Mouse (Mus musculus) kidney, embryonic 15.5 days (tissue): ENCODE measurements at regions not wholly inside any gene's neighbourhood (a gene's known extent, or its start where the extent isn't known, plus 50 kb on each side); places are given as distances from the start of the nearest gene placed in this dataset.

Experiments used
- ATAC-seq: fragments of 200-750 bp; cut with Nextera tagmentation; replicated peaks from 2 replicates; pipeline ENCODE4 v1.8.0; 2017; ENCODE audit warnings: moderate TSS enrichment; ENCODE audit not compliant: low FRiP score
- H3K27ac ChIP-seq: fragments of 300-500 bp; sonication (generic); 2 replicates; pipeline ENCODE4 v1.5.1; 2015; ENCODE audit warnings: mild to moderate bottlenecking, inconsistent platforms
- H3K27me3 ChIP-seq: fragments of 300-500 bp; sonication (generic); 2 replicates; pipeline ENCODE4 v1.6.1; 2015; ENCODE audit warnings: inconsistent platforms
- H3K36me3 ChIP-seq: fragments of 300-500 bp; sonication (generic); 2 replicates; pipeline ENCODE4 v1.6.1; 2015; ENCODE audit warnings: inconsistent platforms
- H3K4me1 ChIP-seq: fragments of 300-500 bp; sonication (generic); 2 replicates; pipeline ENCODE4 v1.6.1; 2015; ENCODE audit warnings: inconsistent platforms
- H3K4me2 ChIP-seq: fragments of 300-500 bp; sonication (generic); 2 replicates; pipeline ENCODE4 v1.6.1; 2015; ENCODE audit warnings: moderate library complexity, mild to moderate bottlenecking, inconsistent platforms
- H3K4me3 ChIP-seq: fragments of 300-500 bp; sonication (generic); replicated peaks from 2 replicates; pipeline ENCODE4 v1.5.1; 2015; ENCODE audit warnings: mild to moderate bottlenecking, inconsistent platforms
- H3K9ac ChIP-seq: fragments of 300-500 bp; sonication (generic); 2 replicates; pipeline ENCODE4 v1.6.1; 2015; ENCODE audit warnings: mild to moderate bottlenecking, inconsistent platforms
- H3K9me3 ChIP-seq: fragments of 300-500 bp; sonication (generic); replicated peaks from 2 replicates; pipeline ENCODE4 v1.6.1; 2016; ENCODE audit warnings: inconsistent platforms
- WGBS: fragments of 180-500 bp; shearing (Covaris S2); methylation state at CpG from one replicate; pipeline ENCODE4 v1.1.7; 2015; ENCODE audit warnings: mixed read lengths; 5-methylcytosine and 5-hydroxymethylcytosine counted together

- H3K9me3 ChIP-seq, result no peaks in the 10 kb centered on the region
- H3K27ac ChIP-seq, result peak overlapping the region; percentile 66
- H3K4me3 ChIP-seq, result no peak overlapping the region
- H3K36me3 ChIP-seq, result no peaks in the 10 kb centered on the region
- ATAC-seq, result no peak
- H3K4me1 ChIP-seq, result peaks cover 20% of the 10 kb centered on the region
- WGBS, result 41% methylated on average over 12 of the region's 12 CpGs
- H3K4me2 ChIP-seq, result no peak overlapping the region
- no peak overlapping the region for H3K9ac ChIP-seq
- H3K27me3 ChIP-seq, result peaks cover 61% of the 10 kb centered on the region
Observed at GRCm38 (mm10) chrX:11437151-11437944, 109.7 kb downstream of the H2al1j start.

- Histone ChIP-seq H3K9me3 (no peaks in the 10 kb centered on the region), H3K4me3 (no peak overlapping the region), H3K4me1 (peaks cover 7% of the 10 kb centered on the region; the same call in 1 of the 2 replicates), H3K27me3 (peaks cover 53% of the 10 kb centered on the region; the same call in 1 of the 2 replicates), H3K27ac (no peak overlapping the region), H3K4me2 (no peak overlapping the region), H3K9ac (no peak overlapping the region), H3K36me3 (no peaks in the 10 kb centered on the region)
- WGBS, result 58% methylated on average over 7 of the region's 7 CpGs
- no peak for ATAC-seq
Observed at GRCm38 (mm10) chrX:11443543-11443942, 115.9 kb downstream of the H2al1j start.

GRCm38 (mm10) chrX:11444261-11444725 lies 116.7 kb downstream of the H2al1j start:
- Histone ChIP-seq H3K4me3 (no peak overlapping the region), H3K9me3 (no peaks in the 10 kb centered on the region), H3K36me3 (no peaks in the 10 kb centered on the region), H3K4me1 (peaks cover 7% of the 10 kb centered on the region; the same call in 1 of the 2 replicates), H3K9ac (no peak overlapping the region), H3K27ac (no peak overlapping the region), H3K4me2 (no peak overlapping the region), H3K27me3 (peaks cover 58% of the 10 kb centered on the region; the same call in 1 of the 2 replicates)
- 50% methylated on average over 10 of the region's 10 CpGs for WGBS
- peak; percentile 69 for ATAC-seq

DNA sequence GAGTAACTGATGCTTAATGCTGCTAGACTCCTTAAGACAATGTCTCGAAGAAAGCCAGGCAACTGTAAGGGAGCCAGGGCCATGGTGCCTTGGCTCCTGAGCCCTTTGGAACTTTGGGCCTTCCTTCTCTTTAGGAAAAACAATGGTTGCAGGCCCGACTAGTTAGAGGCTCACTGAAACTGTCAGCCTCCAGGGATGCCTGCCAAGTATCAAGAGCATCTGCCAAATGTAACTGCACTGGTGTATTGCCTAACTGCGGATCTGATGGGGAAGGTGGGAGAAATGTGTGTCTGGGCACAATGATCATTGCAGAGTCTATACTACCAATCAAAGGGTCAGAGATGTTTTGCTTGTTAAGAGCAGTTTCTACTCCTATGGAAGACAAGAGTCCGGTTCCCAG lies 121.1 kb downstream of the H2al1j start:
- Histone ChIP-seq H3K9ac (no peak overlapping the region), H3K4me1 (peaks cover 6% of the 10 kb centered on the region; the same call in 1 of the 2 replicates), H3K4me2 (no peak overlapping the region), H3K27ac (no peak overlapping the region), H3K9me3 (no peaks in the 10 kb centered on the region), H3K4me3 (no peak overlapping the region), H3K36me3 (no peaks in the 10 kb centered on the region), H3K27me3 (peaks cover 52% of the 10 kb centered on the region)
- WGBS, result 80% methylated on average over 4 of the region's 4 CpGs
- ATAC-seq, result no peak

DNA sequence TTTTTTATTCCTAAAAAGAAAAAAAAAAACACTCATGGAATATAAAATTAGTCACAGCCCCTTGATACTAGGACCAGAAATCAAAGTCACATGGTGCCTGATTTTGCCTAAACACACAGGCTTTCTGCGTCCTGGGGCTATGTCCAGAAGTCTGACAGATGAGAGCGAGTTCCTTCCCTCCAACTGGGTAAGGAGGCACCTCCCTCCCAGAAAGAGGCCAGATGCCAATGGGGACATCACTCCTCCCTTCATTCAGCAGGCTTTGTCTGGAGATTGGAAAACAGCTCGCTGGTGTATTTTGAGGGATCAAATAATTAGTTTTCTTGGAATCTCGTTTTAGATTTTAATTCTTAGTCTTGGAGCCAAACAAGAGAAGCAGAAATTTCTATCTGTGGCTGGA lies 130.9 kb downstream of the H2al1j start:
- Histone ChIP-seq H3K4me3 (no peak overlapping the region), H3K9me3 (no peaks in the 10 kb centered on the region), H3K27ac (no peak overlapping the region), H3K4me2 (no peak overlapping the region), H3K4me1 (no peaks in the 10 kb centered on the region), H3K27me3 (peaks cover 29% of the 10 kb centered on the region), H3K36me3 (no peaks in the 10 kb centered on the region), H3K9ac (no peak overlapping the region)
- no peak for ATAC-seq
- WGBS, result 67% methylated on average over 4 of the region's 4 CpGs

- no peaks in the 10 kb centered on the region for H3K4me1 ChIP-seq
- H3K27ac ChIP-seq, result no peak overlapping the region
- no peaks in the 10 kb centered on the region for H3K36me3 ChIP-seq
- no peak overlapping the region for H3K9ac ChIP-seq
- peaks cover 27% of the 10 kb centered on the region for H3K27me3 ChIP-seq
- no peak for ATAC-seq
- H3K9me3 ChIP-seq, result no peaks in the 10 kb centered on the region
- no peak overlapping the region for H3K4me3 ChIP-seq
- WGBS, result 44% methylated on average over 3 of the region's 3 CpGs
- H3K4me2 ChIP-seq, result no peak overlapping the region
Observed at GRCm38 (mm10) chrX:11463955-11464511, 136.4 kb downstream of the H2al1j start.

GRCm38 (mm10) chrX:11466191-11466590 lies 138.6 kb downstream of the H2al1j start:
- Histone ChIP-seq H3K4me1 (no peaks in the 10 kb centered on the region), H3K9me3 (no peaks in the 10 kb centered on the region), H3K27me3 (peaks cover 30% of the 10 kb centered on the region), H3K4me2 (no peak overlapping the region), H3K36me3 (no peaks in the 10 kb centered on the region), H3K9ac (no peak overlapping the region), H3K4me3 (no peak overlapping the region), H3K27ac (no peak overlapping the region)
- no peak for ATAC-seq
- WGBS, result 71% methylated on average over 4 of the region's 4 CpGs

DNA sequence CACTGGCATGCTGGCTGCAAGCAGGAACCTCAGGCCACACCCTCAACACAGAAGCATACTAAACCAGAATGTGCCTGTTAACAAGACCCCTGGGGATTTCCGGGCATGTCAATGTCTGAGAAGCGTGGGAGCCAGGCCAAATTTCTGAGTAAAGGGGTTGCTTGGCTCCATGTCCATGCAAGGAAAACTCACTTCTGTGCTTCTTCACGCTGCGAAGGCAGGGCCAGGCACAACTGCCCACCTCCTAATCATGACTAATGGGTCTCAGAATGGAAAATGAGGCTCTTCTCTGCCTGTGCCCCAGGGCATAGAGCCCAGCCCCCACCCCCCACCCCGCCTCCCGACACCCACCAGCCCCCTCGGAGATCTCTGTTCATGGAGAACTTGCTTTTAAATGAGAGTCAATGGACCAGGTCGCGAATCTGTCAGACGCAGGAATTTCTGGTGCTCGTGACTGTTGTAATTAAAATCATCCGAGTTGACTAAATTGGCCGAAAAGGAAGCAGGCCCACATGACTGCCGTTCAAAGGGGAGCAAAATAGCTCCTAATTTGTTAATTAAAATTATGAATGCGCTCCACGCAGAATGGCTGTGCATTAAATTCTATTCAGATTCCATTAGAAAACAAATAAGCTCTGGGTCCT lies 152.2 kb downstream of the H2al1j start:
- H3K4me3 ChIP-seq, result no peak overlapping the region
- H3K4me1 ChIP-seq, result 0 out of 2 replicates have a peak, but pooled peaks cover 5% of the 10 kb centered on the region
- peaks cover 26% of the 10 kb centered on the region for H3K27me3 ChIP-seq
- ATAC-seq, result no peak
- 40% methylated on average over 16 of the region's 16 CpGs for WGBS
- H3K36me3 ChIP-seq, result no peaks in the 10 kb centered on the region
- H3K9ac ChIP-seq, result no peak overlapping the region
- H3K9me3 ChIP-seq, result no peaks in the 10 kb centered on the region
- H3K4me2 ChIP-seq, result no peak overlapping the region
- H3K27ac ChIP-seq, result no peak overlapping the region

- Histone ChIP-seq H3K27ac (no peak overlapping the region), H3K36me3 (no peaks in the 10 kb centered on the region), H3K4me2 (no peak overlapping the region), H3K4me3 (no peak overlapping the region), H3K4me1 (0 out of 2 replicates have a peak, but pooled peaks cover 5% of the 10 kb centered on the region), H3K9me3 (no peaks in the 10 kb centered on the region), H3K9ac (no peak overlapping the region), H3K27me3 (peaks cover 32% of the 10 kb centered on the region)
- ATAC-seq, result no peak
- 76% methylated on average over 7 of the region's 7 CpGs for WGBS
Observed at GRCm38 (mm10) chrX:11482141-11482540, 154.5 kb downstream of the H2al1j start.

- Histone ChIP-seq H3K27me3 (peaks cover 49% of the 10 kb centered on the region), H3K4me3 (no peak overlapping the region), H3K27ac (no peak overlapping the region), H3K9ac (no peak overlapping the region), H3K36me3 (no peaks in the 10 kb centered on the region), H3K9me3 (no peaks in the 10 kb centered on the region), H3K4me1 (peaks cover 5% of the 10 kb centered on the region; the same call in 1 of the 2 replicates), H3K4me2 (no peak overlapping the region)
- ATAC-seq, result no peak
- 57% methylated on average over 2 of the region's 2 CpGs for WGBS
Observed at GRCm38 (mm10) chrX:11486588-11486987, 159.0 kb downstream of the H2al1j start.

DNA sequence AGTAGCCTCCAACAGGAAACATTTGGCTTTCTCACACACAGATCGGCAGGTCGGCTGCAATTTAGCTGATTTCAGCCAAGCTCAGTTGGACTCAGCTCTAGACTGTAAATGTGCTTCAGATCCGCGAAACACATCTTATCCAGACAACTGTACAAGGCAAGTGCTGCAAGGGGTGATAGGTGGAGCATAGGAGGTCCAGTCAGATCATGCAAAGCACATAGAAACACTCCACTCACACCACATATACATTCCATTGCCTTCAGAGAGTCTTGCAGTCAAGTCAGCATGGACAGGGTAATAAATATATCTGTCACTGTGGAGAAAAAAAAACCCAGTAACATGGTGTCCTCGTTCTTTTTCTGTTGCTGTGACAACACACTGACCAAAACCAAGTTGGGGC lies 160.3 kb downstream of the H2al1j start:
- Histone ChIP-seq H3K4me2 (no peak overlapping the region), H3K36me3 (no peaks in the 10 kb centered on the region), H3K9me3 (no peaks in the 10 kb centered on the region), H3K27me3 (peaks cover 53% of the 10 kb centered on the region), H3K4me3 (no peak overlapping the region), H3K9ac (no peak overlapping the region), H3K27ac (no peak overlapping the region), H3K4me1 (peaks cover 12% of the 10 kb centered on the region)
- 52% methylated on average over 5 of the region's 5 CpGs for WGBS
- no peak for ATAC-seq

GRCm38 (mm10) chrX:11490146-11490693 lies 162.6 kb downstream of the H2al1j start:
- Histone ChIP-seq H3K27me3 (peaks cover 61% of the 10 kb centered on the region), H3K4me3 (no peak overlapping the region), H3K9me3 (no peaks in the 10 kb centered on the region), H3K4me1 (peaks cover 24% of the 10 kb centered on the region), H3K36me3 (no peaks in the 10 kb centered on the region), H3K9ac (no peak overlapping the region), H3K27ac (no peak overlapping the region), H3K4me2 (no peak overlapping the region)
- WGBS, result 64% methylated on average over 5 of the region's 5 CpGs
- no peak for ATAC-seq
